Mouse (Mus musculus) kidney, postnatal 25 days (tissue): ENCODE results near the gene Rab37.

Experiments
- DNase-seq, 2 experiments: peaks; one replicate each; pipeline ENCODE4 v3.0.0; 2021; ENCODE audit warnings: mixed read lengths in 2 of 2

The Rab37 gene

DNA sequence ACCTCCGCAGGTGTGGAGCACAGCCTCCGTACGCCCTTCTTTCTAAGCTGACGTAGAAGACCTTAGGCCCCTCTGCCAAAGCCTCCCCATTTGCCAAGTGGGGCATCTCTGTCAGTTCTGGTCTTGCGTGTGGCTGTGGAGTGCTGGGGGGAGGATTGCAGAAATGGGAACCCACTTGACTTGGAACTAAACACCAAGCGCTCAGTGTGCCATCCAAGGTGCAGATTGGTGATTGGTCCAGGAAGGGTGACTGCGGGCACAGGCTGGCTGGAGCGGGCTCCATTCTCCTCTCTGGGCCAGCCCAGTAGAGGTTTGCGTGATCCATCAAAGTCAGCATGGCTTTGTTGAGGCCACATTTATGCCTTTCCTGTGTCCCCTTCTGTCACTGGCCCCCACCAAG lies 111.5 kb downstream of the Rab37 start:
- no peak for DNase-seq

DNA sequence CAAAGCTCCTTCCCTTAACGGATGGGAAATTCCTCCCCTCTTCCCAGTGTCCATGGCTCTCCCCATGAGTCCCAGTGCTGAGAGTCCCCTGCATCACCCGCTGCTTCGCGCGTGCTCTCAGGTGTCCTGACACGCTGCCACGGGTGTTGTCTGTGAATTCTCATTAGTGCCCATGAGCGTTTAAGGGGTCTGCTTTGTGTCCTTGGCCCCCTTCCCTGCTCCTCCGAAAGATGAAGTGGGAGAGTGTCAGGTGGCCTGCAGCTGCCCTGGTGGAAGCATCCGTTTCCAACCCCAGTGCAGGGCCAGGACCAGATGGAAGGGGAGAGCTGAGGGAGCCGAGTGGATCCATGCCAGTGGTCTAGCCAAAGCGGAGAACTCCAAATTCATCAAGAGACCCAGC lies 116.9 kb downstream of the Rab37 start:
- no peak for DNase-seq

DNA sequence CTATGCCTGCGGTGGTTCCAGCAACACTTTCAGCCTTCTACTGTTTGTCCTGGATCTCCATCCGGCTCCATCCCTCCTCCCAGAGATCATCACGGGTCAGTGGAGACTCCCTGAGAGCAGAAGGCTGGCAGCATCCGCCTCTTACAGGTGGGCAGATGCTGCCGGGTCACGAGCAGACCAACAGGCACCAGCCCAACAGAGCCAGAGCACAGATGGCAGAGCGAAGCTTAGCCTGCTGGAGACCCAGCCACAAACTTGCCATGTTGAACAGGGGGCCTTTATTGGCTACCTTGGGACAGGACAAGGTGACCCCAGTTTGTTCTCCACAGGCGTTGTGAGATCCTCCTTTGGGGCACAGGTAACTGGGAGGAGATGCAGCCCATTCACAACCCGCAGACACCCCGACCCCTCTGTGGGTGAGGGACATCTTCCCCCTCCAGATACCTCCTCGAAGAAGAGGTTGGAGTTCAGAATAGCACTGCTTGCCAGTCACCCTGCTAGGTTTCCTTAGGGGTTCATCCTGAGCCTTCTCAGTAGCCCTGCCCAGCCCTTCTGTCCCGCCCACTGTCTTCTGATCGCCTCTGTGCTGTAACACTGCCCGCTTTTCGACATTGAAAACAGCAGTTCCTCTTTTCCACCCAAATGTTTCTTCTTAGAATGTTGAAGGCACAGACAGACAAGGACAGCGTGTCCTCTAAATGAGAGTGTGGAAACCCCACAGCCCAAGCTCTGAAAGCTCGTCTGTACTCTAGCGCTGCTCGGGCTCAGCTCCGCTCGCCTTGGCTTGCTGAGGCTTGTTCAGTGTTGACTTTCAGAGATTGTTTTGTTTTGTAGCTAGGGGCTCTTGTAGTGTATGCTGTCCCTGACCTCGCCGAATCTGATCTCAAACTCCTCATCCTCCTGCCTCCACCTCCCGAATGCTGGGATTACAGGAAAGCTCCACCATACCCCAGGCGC lies 117.8 kb downstream of the Rab37 start:
- DNase-seq = no peak

DNA sequence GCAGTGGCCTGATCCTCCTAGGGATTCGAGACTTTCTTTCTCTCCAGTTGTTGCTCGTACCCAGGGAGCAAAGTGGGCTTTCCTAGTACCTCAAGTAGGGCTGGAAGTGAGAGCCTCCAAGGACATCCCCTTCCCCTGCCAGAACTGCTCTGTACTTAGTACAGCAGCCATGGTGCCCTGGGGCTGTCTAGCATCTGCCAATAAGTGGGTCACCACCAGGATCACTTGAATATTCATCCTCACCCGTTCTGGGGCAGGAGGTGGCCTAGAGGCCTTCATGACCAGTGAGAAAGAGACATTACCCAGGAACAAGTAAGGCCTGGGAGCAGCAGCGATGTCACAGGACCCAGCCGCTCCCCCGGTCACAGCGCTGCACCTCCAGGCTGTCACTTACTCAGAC lies 118.7 kb downstream of the Rab37 start:
- DNase-seq = no peak
